Mouse (Mus musculus) CH12.LX (cell line): ENCODE results near the gene Tead1. TPM values are rescaled to one million over a fixed set of nuclear protein-coding genes. Genes with fewer than 3 reads are reported as not detected.

Source experiments
- DNase-seq: peaks from one replicate; pipeline ENCODE4 v3.0.0-alpha.2; 2013; ENCODE audit errors: extremely low read depth
- H3K27ac ChIP-seq: 2 replicates; pipeline ENCODE4 v1.5.1; 2012; ENCODE audit warnings: low read depth, mild to moderate bottlenecking, control low read depth, moderate library complexity; ENCODE audit not compliant: insufficient read depth
- H3K27me3 ChIP-seq: replicated peaks from 2 replicates; pipeline ENCODE3; 2012; ENCODE audit warnings: inconsistent platforms
- H3K36me3 ChIP-seq, 2 experiments: replicated peaks in 1 of 2; 2 replicates each; pipeline versions ENCODE3 to v1.6.1; 2012; ENCODE audit warnings: inconsistent platforms in 1 of 2, low read length in 1 of 2, mild to moderate bottlenecking in 1 of 2, mixed read lengths in 1 of 2, moderate library complexity in 1 of 2; ENCODE audit not compliant: control insufficient read depth in 1 of 2, insufficient read depth in 1 of 2
- H3K4me1 ChIP-seq, 2 experiments: 2 replicates each; pipeline ENCODE4 v1.6.1; 2012; ENCODE audit warnings: inconsistent platforms in 1 of 2, moderate library complexity in 1 of 2; ENCODE audit not compliant: insufficient read depth in 2 of 2, control insufficient read depth in 1 of 2
- H3K4me2 ChIP-seq: 2 replicates; pipeline ENCODE4 v1.6.1; 2012; ENCODE audit warnings: low read depth, mild to moderate bottlenecking, control low read depth; ENCODE audit not compliant: poor library complexity, insufficient read depth, severe bottlenecking
- H3K4me3 ChIP-seq, 3 experiments: fragments of 150-350 bp in 1 of 3; sonication (generic) in 1 of 3; replicated peaks in 1 of 3; 2 replicates each; pipeline versions ENCODE3 to v1.5.1; 2011 to 2012; ENCODE audit warnings: low read depth in 2 of 3, low read length in 2 of 3, mild to moderate bottlenecking in 2 of 3, moderate library complexity in 2 of 3, control low read depth in 1 of 3, improper control_type of control experiment in 1 of 3, inconsistent platforms in 1 of 3, mixed read lengths in 1 of 3; ENCODE audit not compliant: poor library complexity in 1 of 3
- H3K79me2 ChIP-seq: replicated peaks from 2 replicates; pipeline ENCODE4 v1.6.1; 2012; ENCODE audit warnings: mild to moderate bottlenecking, moderate library complexity; ENCODE audit not compliant: control insufficient read depth, poor library complexity, insufficient read depth, severe bottlenecking; ENCODE audit errors: extremely low read depth
- H3K9ac ChIP-seq: 2 replicates; pipeline ENCODE4 v1.6.1; 2012; ENCODE audit warnings: low read depth, mild to moderate bottlenecking, control low read depth, moderate library complexity; ENCODE audit not compliant: insufficient read depth
- H3K9me3 ChIP-seq: replicated peaks from 2 replicates; pipeline ENCODE3; 2012; ENCODE audit warnings: low read length, inconsistent platforms, mixed read lengths
- BHLHE40 ChIP-seq: IDR thresholded peaks from 2 replicates; pipeline ENCODE4 v1.6.1; 2011; ENCODE audit warnings: mild to moderate bottlenecking, low read depth, low read length, improper control_type of control experiment
- CHD1 ChIP-seq: IDR thresholded peaks from 2 replicates; pipeline ENCODE4 v1.6.1; 2012; ENCODE audit warnings: low read depth, low read length, improper control_type of control experiment, inconsistent platforms
- CTCF ChIP-seq, 2 experiments: IDR thresholded peaks in 1 of 2; conservative IDR thresholded peaks in 1 of 2; 2 replicates each; pipeline ENCODE4 v1.5.1; 2011 to 2012; ENCODE audit warnings: low read depth in 2 of 2, low read length in 2 of 2, improper control_type of control experiment in 1 of 2, inconsistent platforms in 1 of 2, mild to moderate bottlenecking in 1 of 2, moderate library complexity in 1 of 2
- ELF1 ChIP-seq: IDR thresholded peaks from 2 replicates; pipeline ENCODE4 v1.6.1; 2014; ENCODE audit warnings: low read depth, mild to moderate bottlenecking, inconsistent platforms, low read length, improper control_type of control experiment
- EP300 ChIP-seq: IDR thresholded peaks from 2 replicates; pipeline ENCODE4 v1.6.1; 2011; ENCODE audit warnings: low read length, improper control_type of control experiment
- GABPA ChIP-seq: IDR thresholded peaks from 2 replicates; pipeline ENCODE4 v1.6.1; 2012; ENCODE audit warnings: low read depth, low read length, improper control_type of control experiment, inconsistent platforms; ENCODE audit not compliant: insufficient replicate concordance
- JUN ChIP-seq: IDR thresholded peaks from 2 replicates; pipeline ENCODE4 v1.6.1; 2011; ENCODE audit warnings: low read depth, mild to moderate bottlenecking, low read length, improper control_type of control experiment, moderate library complexity; ENCODE audit not compliant: insufficient read depth
- JUND ChIP-seq: conservative IDR thresholded peaks from 2 replicates; pipeline ENCODE4 v1.6.1; 2011; ENCODE audit warnings: low read depth, low read length, improper control_type of control experiment
- KAT2A ChIP-seq: IDR thresholded peaks from 2 replicates; pipeline ENCODE4 v1.6.1; 2012; ENCODE audit warnings: low read length, improper control_type of control experiment, inconsistent platforms; ENCODE audit not compliant: insufficient replicate concordance
- MAFK ChIP-seq: IDR thresholded peaks from 2 replicates; pipeline ENCODE4 v1.6.1; 2011; ENCODE audit warnings: low read length, improper control_type of control experiment; ENCODE audit not compliant: insufficient replicate concordance
- MEF2A ChIP-seq: IDR thresholded peaks from 2 replicates; pipeline ENCODE4 v1.6.1; 2014; ENCODE audit warnings: low read depth, mild to moderate bottlenecking, inconsistent platforms, low read length, improper control_type of control experiment, borderline replicate concordance
- MXI1 ChIP-seq: IDR thresholded peaks from 2 replicates; pipeline ENCODE4 v1.6.1; 2011; ENCODE audit warnings: mild to moderate bottlenecking, low read depth, low read length, improper control_type of control experiment
- MYC ChIP-seq: IDR thresholded peaks from 2 replicates; pipeline ENCODE4 v1.6.1; 2011; ENCODE audit warnings: low read depth, mild to moderate bottlenecking, improper control_type of control experiment, low read length
- POLR2A ChIP-seq: IDR thresholded peaks from 2 replicates; pipeline ENCODE4 v1.6.1; 2011; ENCODE audit warnings: low read depth, mild to moderate bottlenecking, improper control_type of control experiment, low read length
- POLR2AphosphoS2 ChIP-seq: IDR thresholded peaks from 2 replicates; pipeline ENCODE4 v1.6.1; 2011; ENCODE audit warnings: low read depth, low read length, improper control_type of control experiment
- RAD21 ChIP-seq: IDR thresholded peaks from 2 replicates; pipeline ENCODE4 v1.6.1; 2011; ENCODE audit warnings: low read depth, mild to moderate bottlenecking, low read length, improper control_type of control experiment, moderate library complexity
- RCOR1 ChIP-seq: conservative IDR thresholded peaks from 2 replicates; pipeline ENCODE4 v1.6.1; 2012; ENCODE audit warnings: low read depth, mild to moderate bottlenecking, inconsistent platforms, low read length, improper control_type of control experiment
- TBP ChIP-seq: conservative IDR thresholded peaks from 2 replicates; pipeline ENCODE4 v1.6.1; 2011; ENCODE audit warnings: low read depth, low read length, improper control_type of control experiment
- UBTF ChIP-seq: IDR thresholded peaks from 2 replicates; pipeline ENCODE4 v1.6.1; 2012; ENCODE audit warnings: low read depth, mild to moderate bottlenecking, inconsistent platforms, low read length, improper control_type of control experiment, moderate library complexity
- USF2 ChIP-seq: conservative IDR thresholded peaks from 2 replicates; pipeline ENCODE4 v1.6.1; 2011; ENCODE audit warnings: low read depth, low read length, improper control_type of control experiment
- ZC3H11A ChIP-seq: IDR thresholded peaks from 2 replicates; pipeline ENCODE4 v1.6.1; 2012; ENCODE audit warnings: low read depth, mild to moderate bottlenecking, inconsistent platforms, low read length, improper control_type of control experiment
- ZKSCAN1 ChIP-seq: IDR thresholded peaks from 2 replicates; pipeline ENCODE4 v1.6.1; 2012; ENCODE audit warnings: low read depth, inconsistent platforms, low read length, improper control_type of control experiment, borderline replicate concordance
- ZNF384 ChIP-seq: IDR thresholded peaks from 2 replicates; pipeline ENCODE4 v1.6.1; 2012; ENCODE audit warnings: low read depth, low read length, improper control_type of control experiment, inconsistent platforms
- dilution Hi-C: fragments of 300-500 bp; cut with MboI; formaldehyde crosslinking; loops from 2 replicates; pipeline ENCODE4 v1.14.3; 2020; ENCODE audit warnings: low sequenced_read_pairs; ENCODE audit not compliant: extremely low pct_unique_long_range_greater_than_20kb, extremely low pct_ligation_motif_present
- in situ Hi-C: fragments of 300-500 bp; cut with MboI; formaldehyde crosslinking; loops from 3 replicates; pipeline ENCODE4 v1.14.3; 2019; ENCODE audit warnings: low sequenced_read_pairs, low pct_ligation_motif_present, low pct_unique_long_range_greater_than_20kb, mixed read lengths
- polyA plus RNA-seq: library from polyadenylated mRNA; unstranded; fragments of >175 nt; gene quantifications from 2 replicates; pipeline ENCODE4 v1.2.1, GENCODE M21; 2012; ENCODE audit warnings: low read depth; ENCODE audit not compliant: insufficient read length
- total RNA-seq, 2 experiments: library from RNA; depleted of rRNA; stranded (reverse); fragments of 300-350 nt in 1 of 2; fragments of >200 nt in 1 of 2; gene quantifications; 2 replicates each; pipeline ENCODE4 v1.2.3; 2012 to 2014

The Tead1 gene
- total and polyA plus RNA-seq, 3 experiments, result not detected

GRCm38 (mm10) chr7:112690836-112691781 lies 12.0 kb downstream of the Tead1 start:
- H3K27me3 ChIP-seq, result no peaks in the 10 kb centered on the region
- H3K4me3 ChIP-seq, result no peak overlapping the region
- no peaks in the 10 kb centered on the region for H3K36me3 ChIP-seq
- H3K27ac ChIP-seq, result no peak overlapping the region
- DNase-seq, result no peak
- H3K9me3 ChIP-seq, result no peaks in the 10 kb centered on the region
- no peak overlapping the region for H3K9ac ChIP-seq
- dilution Hi-C loops, result no loop called here
- H3K4me1 ChIP-seq, result peaks cover 0 to 19% of the 10 kb centered on the region in 2 experiments; a peak in 2 of 4 replicates
- no peak overlapping the region for H3K4me2 ChIP-seq
- TF ChIP-seq GABPA (no peak), JUND (no peak), UBTF (no peak), BHLHE40 (no peak), KAT2A (no peak), POLR2A (no peak), EP300 (no peak), RCOR1 (no peak), TBP (no peak)
- TF ChIP-seq, all 38 proteins: peak for 0
- in situ Hi-C loops, result no loop called here
- H3K79me2 ChIP-seq, result no peaks in the 10 kb centered on the region

GRCm38 (mm10) chr7:112693566-112693965 lies 14.4 kb downstream of the Tead1 start:
- no peaks in the 10 kb centered on the region for H3K36me3 ChIP-seq
- no peak overlapping the region for H3K9ac ChIP-seq
- TF ChIP-seq ELF1, result no peak
- TF ChIP-seq USF2, result no peak
- TF ChIP-seq RAD21, result no peak
- no peak for TF ChIP-seq JUN
- no peak for TF ChIP-seq CTCF (conservative IDR thresholded peaks at IDR 0.05 in 1 of 2, IDR thresholded peaks at IDR 0.05 in 1 of 2; ENCODE audit: low read depth in 2 of 2, low read length in 2 of 2)
- TF ChIP-seq MXI1, result no peak
- no peak for TF ChIP-seq ZKSCAN1
- TF ChIP-seq ZC3H11A, result no peak
- TF ChIP-seq KAT2A, result no peak
- TF ChIP-seq CHD1, result no peak
- TF ChIP-seq MAFK, result no peak
- no peak for TF ChIP-seq MEF2A
- TF ChIP-seq POLR2AphosphoS2, result no peak
- no peak for TF ChIP-seq MYC
- TF ChIP-seq UBTF, result no peak
- no peak for TF ChIP-seq ZNF384
- no peak for TF ChIP-seq EP300
- H3K4me3 ChIP-seq, result no peak overlapping the region
- no peak for DNase-seq
- H3K4me1 ChIP-seq, result peaks cover 0 to 30% of the 10 kb centered on the region in 2 experiments; a peak in 2 of 4 replicates
- no peaks in the 10 kb centered on the region for H3K9me3 ChIP-seq
- in situ Hi-C loops (no loop called here), dilution Hi-C loops (no loop called here)
- no peaks in the 10 kb centered on the region for H3K79me2 ChIP-seq
- no peak overlapping the region for H3K4me2 ChIP-seq
- H3K27me3 ChIP-seq, result no peaks in the 10 kb centered on the region
- no peak overlapping the region for H3K27ac ChIP-seq
